Mouse (Mus musculus) ovary, adult 2 months (tissue): ENCODE measurements around the gene Olfr1390. TPM values are rescaled to one million over a fixed set of nuclear protein-coding genes. Genes with fewer than 3 reads are reported as not detected.

Source experiments
- polyA plus RNA-seq: library from polyadenylated mRNA; depleted of rRNA; stranded (reverse); fragments of >200 nt; gene quantifications from 2 replicates; pipeline ENCODE4 v1.2.3, GENCODE M21; 2012; rRNA removed

The Olfr1390 gene
- not detected in 2 replicates for polyA plus RNA-seq

GRCm38 (mm10) chr11:49334888-49335287 is at the start of gene Olfr1390:
Gene Olfr1390, plus strand, starts transcription at chr11:49335188.

DNA sequence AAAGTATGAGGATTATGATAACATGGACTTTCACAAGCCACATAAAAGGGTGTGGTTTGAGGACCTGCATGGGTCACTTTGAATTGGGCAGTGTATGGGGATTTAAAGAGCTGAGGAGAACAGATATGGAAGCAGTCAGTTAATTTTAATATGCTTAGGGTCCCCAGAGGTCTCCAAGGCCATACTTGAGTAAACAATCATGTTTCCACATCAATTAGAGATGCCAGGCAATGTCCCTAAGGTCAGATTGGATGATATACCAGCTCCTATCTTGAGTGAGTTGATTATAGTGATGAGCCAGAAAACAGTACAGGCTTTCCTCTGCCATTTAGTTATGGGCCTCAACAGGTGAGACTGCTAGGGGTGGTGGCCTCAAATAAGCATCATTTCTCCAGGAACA is 30.5 kb upstream of the Olfr1390 start, which contains the start of gene Olfr10:
TSS of gene Olfr10 (plus strand) at position 301 of the 400 bp plus-strand sequence.

GRCm38 (mm10) chr11:49322442-49322841 is 12.5 kb upstream of the Olfr1390 start, which contains the start of gene Olfr1391:
Gene Olfr1391, plus strand, starts transcription at chr11:49322742.

Other genes with a start within 250 kb of the Olfr1390 start
- gene Olfr1396, start 220.3 kb upstream of the Olfr1390 start, polyA plus RNA-seq: 0.52 TPM in 1 of 2 replicates, not detected in the other
- not detected in 2 replicates for gene Olfr1395, start 192.9 kb upstream of the Olfr1390 start, polyA plus RNA-seq
- not detected in 2 replicates for gene Olfr1394, start 180.8 kb upstream of the Olfr1390 start, polyA plus RNA-seq
- 7.7 and 9.6 TPM in 2 replicates for gene Btnl9, start 148.0 kb upstream of the Olfr1390 start, polyA plus RNA-seq
- gene Zfp62, start 131.9 kb upstream of the Olfr1390 start, polyA plus RNA-seq: 0.97 and 1.0 TPM in 2 replicates
- 218 and 240 TPM in 2 replicates for gene Mgat1, start 91.0 kb upstream of the Olfr1390 start, polyA plus RNA-seq
- gene Olfr1393, start 56.9 kb upstream of the Olfr1390 start, polyA plus RNA-seq: not detected in 2 replicates
- gene Olfr1392, start 49.9 kb upstream of the Olfr1390 start, polyA plus RNA-seq: 0.16 and 0.17 TPM in 2 replicates
- gene Olfr10, start 30.4 kb upstream of the Olfr1390 start, polyA plus RNA-seq: not detected in 2 replicates
- not detected in 2 replicates for gene Olfr1391, start 12.4 kb upstream of the Olfr1390 start, polyA plus RNA-seq
- not detected in 2 replicates for gene Olfr1389, start 87.9 kb downstream of the Olfr1390 start, polyA plus RNA-seq
- gene Olfr1388, start 101.4 kb downstream of the Olfr1390 start, polyA plus RNA-seq: 0.06 and 0.18 TPM in 2 replicates
- gene Olfr1387, start 120.2 kb downstream of the Olfr1390 start, polyA plus RNA-seq: not detected in 2 replicates
- gene Olfr1386, start 129.9 kb downstream of the Olfr1390 start, polyA plus RNA-seq: not detected in 2 replicates
- not detected in 2 replicates for gene Olfr1385, start 153.9 kb downstream of the Olfr1390 start, polyA plus RNA-seq
- not detected in 2 replicates for gene Olfr1384, start 171.5 kb downstream of the Olfr1390 start, polyA plus RNA-seq
- gene Olfr1383, start 184.5 kb downstream of the Olfr1390 start, polyA plus RNA-seq: not detected in 2 replicates
- not detected in 2 replicates for gene Olfr1382, start 193.1 kb downstream of the Olfr1390 start, polyA plus RNA-seq
- gene Olfr1381, start 208.3 kb downstream of the Olfr1390 start, polyA plus RNA-seq: not detected in 2 replicates
- gene Olfr1380, start 221.7 kb downstream of the Olfr1390 start, polyA plus RNA-seq: not detected in 2 replicates